Mouse (Mus musculus): ENCODE results near the gene Spop.

DNA sequence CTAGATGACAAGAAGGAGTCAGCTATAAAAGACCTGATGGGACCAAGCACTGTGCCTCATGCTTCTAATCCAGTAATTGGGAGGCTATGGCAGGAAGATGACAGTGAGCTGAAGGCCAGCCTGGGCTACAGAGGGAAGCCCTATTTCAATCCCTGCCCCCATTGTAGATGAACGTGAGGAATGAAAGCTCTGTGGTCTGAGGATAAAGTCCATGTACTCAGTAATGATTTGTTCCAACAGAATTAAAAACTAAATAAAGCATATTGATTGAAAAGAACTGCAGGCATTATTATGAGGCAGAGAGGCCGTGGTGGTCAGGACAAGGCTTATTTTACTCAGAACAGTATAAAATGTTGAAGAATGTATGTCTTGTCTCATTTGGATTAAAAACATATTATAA, 47.0 kb downstream of the Spop start:
- no peak for TF ChIP-seq CTCF (IDR thresholded peaks at IDR 0.05; ENCODE audit: control insufficient read depth, insufficient read depth, insufficient replicate concordance, low read depth, low read length)
- no peak for TF ChIP-seq POLR2A (IDR thresholded peaks at IDR 0.05; ENCODE audit: control insufficient read depth, low read depth, low read length)
